Mouse (Mus musculus) brain, adult 2 months (tissue): Measurements from ENCODE around the gene Itsn1.

Source experiments
- DNase-seq: peaks from one replicate; pipeline ENCODE4 v3.0.0; 2011; ENCODE audit warnings: low read depth, low spot score

The Itsn1 gene

GRCm38 (mm10) chr16:91811876-91812275 lies 82.8 kb downstream of the Itsn1 start:
- DNase-seq = no peak

DNA sequence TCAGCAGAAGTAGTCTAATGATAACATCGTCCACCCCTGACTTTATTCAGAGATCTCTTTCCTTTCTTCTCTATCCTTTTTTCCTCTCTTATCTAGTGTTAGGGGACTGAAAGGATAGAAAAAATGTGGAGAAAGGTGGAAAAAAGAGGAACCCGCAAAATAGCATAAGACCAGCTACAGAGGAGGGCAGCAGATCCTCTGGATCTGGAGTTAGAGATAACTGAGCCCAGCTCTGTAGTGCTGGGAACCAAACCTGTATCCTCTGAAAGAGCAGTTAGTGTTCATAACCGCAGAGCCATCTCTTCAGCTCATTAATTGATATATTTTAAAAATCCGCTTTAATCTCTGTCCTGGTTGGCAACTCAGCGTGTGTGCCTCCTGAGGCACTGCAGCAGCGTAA lies 84.5 kb downstream of the Itsn1 start:
- no peak for DNase-seq

DNA sequence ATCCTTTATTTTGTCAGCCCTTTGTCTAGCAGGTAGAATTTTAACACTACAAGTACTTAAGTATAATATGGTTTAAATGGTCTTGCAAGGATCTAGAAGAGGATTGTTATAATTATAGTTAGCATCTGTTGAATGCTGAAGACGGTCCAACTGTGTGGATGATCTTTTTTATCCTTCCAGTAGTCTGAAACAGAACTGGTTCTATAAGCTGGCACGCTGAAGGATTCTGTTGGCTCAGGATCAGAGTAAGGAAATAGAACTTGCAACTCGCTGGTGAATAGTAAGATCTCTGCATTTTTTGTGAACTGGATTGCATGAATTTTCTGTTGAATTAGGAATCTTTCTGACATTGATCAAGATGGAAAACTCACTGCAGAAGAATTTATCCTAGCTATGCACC lies 86.0 kb downstream of the Itsn1 start:
- peak; percentile 78 for DNase-seq

- no peak for DNase-seq
Observed at GRCm38 (mm10) chr16:91820299-91820698, 91.2 kb downstream of the Itsn1 start.

DNA sequence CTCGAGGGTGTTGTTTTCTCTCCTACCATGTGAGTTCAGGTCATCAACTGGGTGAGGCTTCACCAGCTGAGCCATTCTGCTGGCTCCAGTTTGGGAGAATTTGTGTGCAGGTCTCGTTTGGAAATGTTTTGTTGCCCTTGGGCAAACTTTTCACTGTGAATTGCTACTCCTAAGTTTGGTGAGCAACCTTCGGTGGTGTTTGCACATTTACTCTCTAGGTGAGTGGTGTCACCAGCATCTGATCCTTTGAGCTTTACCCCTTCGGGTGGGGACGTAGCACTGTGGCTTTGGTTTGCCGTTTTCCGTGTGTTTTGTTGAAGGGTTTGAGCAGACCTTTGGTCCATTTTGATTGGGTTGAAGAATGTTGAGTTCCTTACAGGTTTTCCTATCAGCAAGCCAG lies 93.2 kb downstream of the Itsn1 start:
- DNase-seq = no peak

DNA sequence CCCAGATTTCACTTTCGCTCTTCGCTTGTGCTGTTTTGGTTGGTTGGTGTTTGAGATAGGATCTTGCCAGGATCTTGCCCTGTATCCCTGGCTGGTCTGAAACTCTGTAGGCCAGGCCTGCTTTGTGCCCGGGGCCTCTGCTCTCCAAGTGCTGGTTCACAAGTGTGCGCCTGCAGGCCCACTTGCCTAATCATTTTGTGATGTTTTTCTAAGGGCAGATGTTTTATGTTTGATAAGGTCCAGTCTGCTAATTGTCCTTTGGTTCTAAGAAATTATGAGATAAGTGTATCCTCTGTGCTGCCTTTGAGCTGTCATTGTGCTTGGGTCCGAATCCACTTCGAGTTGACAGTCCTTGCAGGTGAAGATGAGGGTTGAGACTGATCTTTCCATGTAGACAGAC lies 93.7 kb downstream of the Itsn1 start:
- DNase-seq = no peak

DNA sequence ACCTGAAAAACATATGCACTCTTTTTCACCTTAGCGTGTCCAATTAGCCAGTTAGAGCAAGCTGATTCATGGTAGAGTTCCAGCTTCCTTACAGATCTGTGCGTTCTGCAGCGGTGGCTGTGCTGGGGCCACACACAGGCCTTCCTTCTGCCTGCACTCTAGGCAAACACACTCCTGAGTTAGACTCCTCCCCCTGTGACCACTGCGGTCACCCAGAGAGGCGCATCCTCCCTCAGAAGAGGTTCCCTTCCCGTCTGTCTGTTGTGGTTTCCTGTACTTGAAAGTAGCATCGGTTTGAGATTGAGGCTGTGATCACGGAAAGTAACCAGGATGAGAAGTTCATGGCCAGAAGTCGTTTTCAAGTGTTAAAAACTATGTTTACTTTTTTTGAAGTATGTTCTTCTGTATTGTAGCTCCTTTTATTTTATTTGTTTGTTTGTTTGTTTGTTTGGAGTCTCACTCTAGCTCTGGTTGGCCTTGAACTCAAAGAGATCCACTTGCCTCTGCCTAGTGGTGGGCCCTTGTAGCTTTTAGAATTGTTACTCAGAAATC lies 96.8 kb downstream of the Itsn1 start:
- DNase-seq = no peak

DNA sequence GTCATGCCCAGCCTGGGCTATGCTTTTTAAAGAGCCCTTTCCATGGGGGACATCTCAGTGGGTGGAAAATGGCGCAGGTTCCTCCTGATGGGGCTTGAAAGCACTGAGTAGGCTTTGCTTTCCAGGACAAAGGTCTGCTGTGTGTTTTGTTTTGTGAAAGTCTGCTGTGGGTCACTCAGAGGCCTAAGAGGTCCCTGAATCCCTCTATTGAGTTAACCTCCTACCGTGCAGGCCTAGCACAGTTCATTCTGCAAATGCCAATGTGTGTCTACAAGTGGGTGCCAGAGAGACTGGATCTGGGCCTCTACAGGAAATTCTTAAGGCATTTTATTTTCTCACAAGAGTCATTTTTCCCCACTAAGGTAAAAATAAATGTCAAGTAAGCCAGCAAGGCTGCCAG lies 97.8 kb downstream of the Itsn1 start:
- DNase-seq = no peak

GRCm38 (mm10) chr16:91827456-91827855 lies 98.4 kb downstream of the Itsn1 start:
- no peak for DNase-seq

- no peak for DNase-seq
Observed at GRCm38 (mm10) chr16:91828160-91828559, 99.1 kb downstream of the Itsn1 start.

DNA sequence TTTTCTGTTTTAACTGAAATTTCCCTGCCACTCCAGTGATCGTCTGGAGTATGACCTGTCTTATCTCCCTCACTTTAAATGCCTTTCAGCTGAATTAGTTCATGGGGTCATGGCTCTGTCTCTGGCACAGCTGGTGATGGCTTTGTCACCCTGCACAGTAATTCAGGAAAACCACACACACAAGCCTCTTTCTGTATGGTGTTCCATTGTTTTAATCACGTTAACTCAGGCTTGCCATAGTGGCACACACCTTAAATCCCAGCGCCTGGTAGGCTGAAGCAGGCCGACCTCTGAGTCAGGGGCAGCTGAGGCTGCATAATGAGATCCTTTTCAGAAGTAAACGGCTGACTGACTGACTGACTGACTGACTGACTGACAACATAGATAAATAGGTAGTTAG lies 99.5 kb downstream of the Itsn1 start:
- no peak for DNase-seq

- DNase-seq = no peak
Observed at GRCm38 (mm10) chr16:91829121-91829520, 100.0 kb downstream of the Itsn1 start.

DNA sequence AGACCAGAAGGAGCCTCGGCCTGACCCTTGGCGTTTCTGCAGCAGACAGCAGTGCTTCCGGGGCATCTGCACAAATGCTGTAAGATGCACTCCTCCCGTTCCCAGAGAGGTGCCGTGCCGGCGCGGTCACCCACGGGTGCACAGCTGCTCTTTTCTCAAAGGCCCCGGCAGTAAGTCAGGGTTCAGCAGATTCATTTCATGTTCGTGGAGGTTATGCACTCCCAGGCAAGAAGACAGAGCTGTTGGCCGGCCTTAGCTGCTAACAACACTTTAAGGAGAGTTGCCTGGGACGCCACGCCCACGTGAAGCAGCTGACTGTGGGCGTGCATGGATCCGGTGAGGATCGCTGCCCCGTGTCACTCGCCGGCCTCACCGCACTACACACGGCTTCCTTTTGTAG lies 101.2 kb downstream of the Itsn1 start:
- no peak for DNase-seq

GRCm38 (mm10) chr16:91833121-91833520 lies 104.0 kb downstream of the Itsn1 start:
- DNase-seq = no peak

GRCm38 (mm10) chr16:91833558-91833957 lies 104.5 kb downstream of the Itsn1 start:
- DNase-seq = no peak

- DNase-seq = no peak
Observed at GRCm38 (mm10) chr16:91833981-91834380, 104.9 kb downstream of the Itsn1 start.

DNA sequence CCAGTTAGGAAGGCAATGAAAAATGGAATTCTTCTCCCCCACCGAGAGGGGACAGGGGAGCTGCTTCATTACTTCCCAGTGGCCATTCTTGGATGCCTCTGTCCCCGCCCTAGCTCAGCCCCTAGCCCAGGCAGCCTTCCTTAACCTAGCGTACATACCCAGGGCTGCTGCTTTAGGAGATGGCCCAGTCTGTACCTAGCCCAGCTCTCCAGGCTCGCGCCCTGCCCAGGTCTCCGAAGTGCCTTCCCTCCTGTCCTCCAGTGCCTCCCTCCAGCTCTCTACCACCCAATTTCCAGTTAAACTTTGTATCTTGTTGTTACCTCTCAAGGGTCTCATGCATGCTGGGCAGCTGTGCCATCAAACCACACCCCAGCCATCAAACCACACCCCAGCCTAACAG lies 106.7 kb downstream of the Itsn1 start:
- no peak for DNase-seq

- DNase-seq = no peak
Observed at GRCm38 (mm10) chr16:91836592-91837557, 107.8 kb downstream of the Itsn1 start.

- no peak for DNase-seq
Observed at GRCm38 (mm10) chr16:91837558-91838041, 108.5 kb downstream of the Itsn1 start.

DNA sequence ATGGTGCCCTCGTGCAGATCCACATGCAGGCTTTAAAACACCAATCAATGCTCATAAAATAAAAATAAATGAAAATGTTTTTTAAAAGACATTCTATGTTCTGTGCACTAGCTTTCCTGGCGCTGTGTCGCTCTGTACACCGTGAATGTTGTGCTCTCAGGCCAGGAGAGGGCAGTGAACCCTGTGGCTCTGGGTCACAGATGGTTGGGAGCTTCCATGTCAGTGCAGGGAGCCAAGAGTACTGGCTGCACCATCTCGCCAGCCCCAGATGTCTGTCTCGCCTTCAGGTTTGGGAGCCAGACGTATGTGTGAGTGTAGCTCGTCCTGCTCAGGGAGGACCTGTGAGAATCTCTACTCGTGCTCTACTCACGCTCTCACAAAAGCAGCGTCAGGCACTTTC lies 109.7 kb downstream of the Itsn1 start:
- DNase-seq = peak; percentile 82

- no peak for DNase-seq
Observed at GRCm38 (mm10) chr16:91839462-91839861, 110.4 kb downstream of the Itsn1 start.

GRCm38 (mm10) chr16:91841026-91841630 lies 112.0 kb downstream of the Itsn1 start:
- DNase-seq = peak; percentile 45
